Mouse (Mus musculus): ENCODE data around the gene Hs2st1.

DNA sequence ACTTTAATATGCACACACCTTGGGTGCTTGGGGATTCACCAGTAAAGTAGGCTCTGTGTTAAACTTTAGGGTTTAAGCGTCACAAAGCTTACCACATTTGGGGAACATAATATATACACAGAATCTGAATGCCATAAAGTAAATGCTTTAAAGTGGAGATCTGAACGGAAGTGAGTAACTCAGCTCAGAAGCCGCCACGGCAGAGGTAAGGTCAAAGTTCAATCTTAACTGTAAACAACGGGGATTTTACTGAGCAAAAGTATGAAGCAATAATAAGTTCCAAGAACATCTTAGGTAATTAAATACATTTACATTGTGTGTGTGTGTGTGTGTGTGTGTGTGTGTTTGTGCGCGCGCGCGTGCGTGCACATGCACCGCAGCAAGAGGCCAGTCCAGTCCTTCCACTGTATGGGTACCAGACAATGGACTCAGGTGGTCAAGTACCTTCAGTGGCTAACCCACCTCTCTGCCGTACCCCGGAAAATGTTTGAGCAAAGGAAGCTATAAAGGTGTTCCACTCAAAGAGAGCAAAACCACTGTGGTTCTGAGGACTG lies 123.8 kb downstream of the Hs2st1 start:
- TF ChIP-seq USF1 (IDR thresholded peaks at IDR 0.05; ENCODE audit: low read depth) (no peak), CTCF (IDR thresholded peaks at IDR 0.05; ENCODE audit: control insufficient read depth, insufficient read depth, insufficient read length) (no peak), FOSL1 (IDR thresholded peaks at IDR 0.05; ENCODE audit: insufficient read depth, low read length, poor library complexity, severe bottlenecking) (no peak), MAX (IDR thresholded peaks at IDR 0.05) (no peak), MYOG (IDR thresholded peaks at IDR 0.05; ENCODE audit: control insufficient read depth, extremely low read depth, insufficient read length) (no peak), MYOD1 (IDR thresholded peaks at IDR 0.05; ENCODE audit: control insufficient read depth, insufficient read length, low read depth) (no peak)

All from C2C12 (cell line).